Mouse (Mus musculus): Measurements from ENCODE around the gene Proser2.

- TF ChIP-seq CTCF (IDR thresholded peaks at IDR 0.05; ENCODE audit: low read depth): no peak
- TF ChIP-seq EP300 (IDR thresholded peaks at IDR 0.05; ENCODE audit: low read depth): no peak
These were observed 50.0 kb downstream of the Proser2 start for GRCm38 (mm10) chr2:6080037-6080436.
